Mouse (Mus musculus) erythroblast, embryonic 14.5 days (primary cell): ENCODE measurements around the gene Ncoa6.

ENCODE experiments used
- GATA1 ChIP-seq: IDR thresholded peaks from 2 replicates; pipeline ENCODE4 v1.6.1; 2012; ENCODE audit warnings: low read length, inconsistent platforms, mixed read lengths
- TAL1 ChIP-seq: IDR thresholded peaks from 3 replicates; pipeline ENCODE4 v1.6.1; 2012; ENCODE audit warnings: low read length, inconsistent platforms, mixed read lengths

DNA sequence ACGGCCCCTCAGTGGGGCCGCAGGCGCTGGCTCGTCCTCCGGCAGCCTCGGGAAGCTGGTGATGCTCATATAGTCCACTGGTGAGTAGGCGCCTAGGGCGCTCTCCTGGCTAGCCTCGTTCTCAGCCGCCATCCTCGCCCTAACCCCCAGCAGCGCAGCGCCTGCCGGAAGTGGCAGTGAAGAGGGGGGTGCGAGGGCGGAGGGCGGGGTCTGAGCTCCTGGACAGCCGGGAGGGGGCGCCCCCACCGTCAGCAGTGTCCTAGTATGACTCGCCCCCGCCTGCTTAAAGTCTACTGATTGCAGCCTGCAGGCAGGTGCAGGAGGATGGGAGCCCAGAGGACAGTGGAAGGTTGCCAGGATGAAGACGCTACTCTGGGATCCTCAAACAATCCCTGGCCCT lies 41.0 kb upstream of the Ncoa6 start:
- TF ChIP-seq GATA1 (no peak), TAL1 (no peak)
